Mouse (Mus musculus) neural tube, embryonic 15.5 days (tissue): Measurements from ENCODE around the gene Bbof1. TPM values are rescaled to one million over a fixed set of nuclear protein-coding genes. Genes with fewer than 3 reads are reported as not detected.
A peak's percentile ranks its signal among the peaks of the same experiment; 100 is the strongest.

Experiments
- ATAC-seq: fragments of 200-750 bp; cut with Nextera tagmentation; 2 replicates; pipeline ENCODE4 v1.8.0; 2017; ENCODE audit warnings: mild to moderate bottlenecking, moderate TSS enrichment, moderate library complexity; ENCODE audit not compliant: low FRiP score
- H3K27ac ChIP-seq: fragments of 300-500 bp; sonication (generic); replicated peaks from 2 replicates; pipeline ENCODE4 v1.5.1; 2015; ENCODE audit warnings: mild to moderate bottlenecking, inconsistent platforms
- H3K27me3 ChIP-seq: fragments of 300-500 bp; sonication (generic); replicated peaks from 2 replicates; pipeline ENCODE4 v1.6.1; 2015; ENCODE audit warnings: inconsistent platforms
- H3K36me3 ChIP-seq: fragments of 300-500 bp; sonication (generic); 2 replicates; pipeline ENCODE4 v1.6.1; 2015; ENCODE audit warnings: inconsistent platforms
- H3K4me1 ChIP-seq: fragments of 300-500 bp; sonication (generic); 2 replicates; pipeline ENCODE4 v1.6.1; 2015; ENCODE audit warnings: inconsistent platforms
- H3K4me2 ChIP-seq: fragments of 300-500 bp; sonication (generic); 2 replicates; pipeline ENCODE4 v1.6.1; 2015; ENCODE audit warnings: inconsistent platforms, mild to moderate bottlenecking, moderate library complexity
- H3K4me3 ChIP-seq: fragments of 300-500 bp; sonication (generic); replicated peaks from 2 replicates; pipeline ENCODE4 v1.5.1; 2015; ENCODE audit warnings: mild to moderate bottlenecking, inconsistent platforms
- H3K9ac ChIP-seq: fragments of 300-500 bp; sonication (generic); replicated peaks from 2 replicates; pipeline ENCODE4 v1.6.1; 2015; ENCODE audit warnings: mild to moderate bottlenecking, inconsistent platforms
- H3K9me3 ChIP-seq: fragments of 300-500 bp; sonication (generic); replicated peaks from 2 replicates; pipeline ENCODE4 v1.6.1; 2016; ENCODE audit warnings: inconsistent platforms
- WGBS: fragments of 180-500 bp; shearing (Covaris S2); methylation state at CpG from one replicate; pipeline ENCODE4 v1.1.7; 2015; ENCODE audit warnings: mixed read lengths; 5-methylcytosine and 5-hydroxymethylcytosine counted together
- polyA plus RNA-seq: library from polyadenylated mRNA; unstranded; fragments of >200 nt; fragmentation: Nextera tagmentation; extraction: Ambion mirVana; gene quantifications from 2 replicates; pipeline ENCODE4 v1.2.1, GENCODE M21; 2015

Gene Bbof1
- polyA plus RNA-seq, 1 experiment from 2014 or later: 5.0 TPM

- no peak overlapping the region for H3K27ac ChIP-seq
- peaks cover 4% of the 10 kb centered on the region for H3K4me1 ChIP-seq
- WGBS: 82% methylated on average over 9 of the region's 9 CpGs
- H3K4me3 ChIP-seq: no peak overlapping the region
- H3K9ac ChIP-seq: no peak overlapping the region
- no peak overlapping the region for H3K4me2 ChIP-seq
- no peaks in the 10 kb centered on the region for H3K9me3 ChIP-seq
- ATAC-seq: no peak
- no peaks in the 10 kb centered on the region for H3K36me3 ChIP-seq
- no peaks in the 10 kb centered on the region for H3K27me3 ChIP-seq
Observed at GRCm38 (mm10) chr12:84402923-84403322, 5.9 kb upstream of the Bbof1 start.

- ATAC-seq: no peak
- H3K27me3 ChIP-seq: no peaks in the 10 kb centered on the region
- no peak overlapping the region for H3K27ac ChIP-seq
- H3K9me3 ChIP-seq: no peaks in the 10 kb centered on the region
- H3K4me1 ChIP-seq: peaks cover 10% of the 10 kb centered on the region
- WGBS: 76% methylated on average over 6 of the region's 6 CpGs
- H3K4me3 ChIP-seq: no peak overlapping the region
- H3K9ac ChIP-seq: no peak overlapping the region
- H3K4me2 ChIP-seq: no peak overlapping the region
- no peaks in the 10 kb centered on the region for H3K36me3 ChIP-seq
Observed at GRCm38 (mm10) chr12:84404541-84404940, 4.3 kb upstream of the Bbof1 start.

GRCm38 (mm10) chr12:84407259-84407658 is 1.6 kb upstream of the Bbof1 start:
- Histone ChIP-seq H3K27me3 (no peaks in the 10 kb centered on the region), H3K36me3 (no peaks in the 10 kb centered on the region), H3K4me2 (no peak overlapping the region), H3K4me1 (peaks cover 12% of the 10 kb centered on the region), H3K9me3 (no peaks in the 10 kb centered on the region), H3K4me3 (no peak overlapping the region), H3K9ac (no peak overlapping the region), H3K27ac (no peak overlapping the region)
- 65% methylated on average over 4 of the region's 4 CpGs for WGBS
- no peak for ATAC-seq

GRCm38 (mm10) chr12:84407874-84408818 is 725 bp upstream of the Bbof1 start:
- H3K4me1 ChIP-seq: peaks cover 12% of the 10 kb centered on the region
- H3K9ac ChIP-seq: peak overlapping the region; percentile 89
- H3K27me3 ChIP-seq: no peaks in the 10 kb centered on the region
- H3K36me3 ChIP-seq: no peaks in the 10 kb centered on the region
- peak overlapping the region; percentile 86 for H3K4me2 ChIP-seq
- H3K27ac ChIP-seq: peak overlapping the region; percentile 93
- WGBS: 1% methylated on average over 50 of the region's 52 CpGs
- peak; percentile 78 for ATAC-seq
- H3K4me3 ChIP-seq: peak overlapping the region; percentile 82
- H3K9me3 ChIP-seq: no peaks in the 10 kb centered on the region

GRCm38 (mm10) chr12:84416834-84417604 is 8.1 kb downstream of the Bbof1 start, which contains the start of gene Rnf113a2:
Gene Rnf113a2, plus strand, starts transcription at chr12:84417196.
- no peaks in the 10 kb centered on the region for H3K36me3 ChIP-seq
- 2% methylated on average over 50 of the region's 50 CpGs for WGBS
- ATAC-seq: peak; percentile 95

GRCm38 (mm10) chr12:84417605-84417922 is 8.7 kb downstream of the Bbof1 start:
- peak overlapping the region; percentile 58 for H3K4me3 ChIP-seq
- H3K9me3 ChIP-seq: no peaks in the 10 kb centered on the region
- peak; percentile 56; the same call in 1 of the 2 replicates for ATAC-seq
- H3K36me3 ChIP-seq: no peaks in the 10 kb centered on the region
- H3K9ac ChIP-seq: peak overlapping the region; percentile 55
- 30% methylated on average over 18 of the region's 18 CpGs for WGBS
- H3K27ac ChIP-seq: peak overlapping the region; percentile 85
- H3K4me1 ChIP-seq: peaks cover 8% of the 10 kb centered on the region
- peak overlapping the region; percentile 78 for H3K4me2 ChIP-seq
- H3K27me3 ChIP-seq: no peaks in the 10 kb centered on the region

More at GRCm38 (mm10) chr12:84416834-84417604, 8.1 kb downstream of the Bbof1 start, which contains the start of gene Rnf113a2:
- no peaks in the 10 kb centered on the region for H3K27me3 ChIP-seq
- H3K4me1 ChIP-seq: peaks cover 8% of the 10 kb centered on the region
- peak within 1 kb of the TSS; percentile 55 for H3K9ac ChIP-seq
- peak within 1 kb of the TSS; percentile 85 for H3K27ac ChIP-seq
- no peaks in the 10 kb centered on the region for H3K9me3 ChIP-seq
- peak within 1 kb of the TSS; percentile 58 for H3K4me3 ChIP-seq
- H3K4me2 ChIP-seq: peak within 1 kb of the TSS; percentile 78

GRCm38 (mm10) chr12:84423990-84424389 is 15.1 kb downstream of the Bbof1 start:
- H3K27me3 ChIP-seq: no peaks in the 10 kb centered on the region
- WGBS: 66% methylated on average over 3 of the region's 3 CpGs
- 0 out of 2 replicates have a peak, but pooled peaks cover 7% of the 10 kb centered on the region for H3K36me3 ChIP-seq
- no peak overlapping the region for H3K9ac ChIP-seq
- no peak overlapping the region for H3K4me3 ChIP-seq
- H3K4me1 ChIP-seq: no peaks in the 10 kb centered on the region
- no peaks in the 10 kb centered on the region for H3K9me3 ChIP-seq
- ATAC-seq: no peak
- no peak overlapping the region for H3K27ac ChIP-seq
- no peak overlapping the region for H3K4me2 ChIP-seq

- Histone ChIP-seq H3K36me3 (peaks cover 37% of the 10 kb centered on the region), H3K27me3 (no peaks in the 10 kb centered on the region), H3K4me1 (no peaks in the 10 kb centered on the region), H3K9me3 (no peaks in the 10 kb centered on the region), H3K27ac (no peak overlapping the region), H3K4me3 (no peak overlapping the region), H3K4me2 (no peak overlapping the region), H3K9ac (no peak overlapping the region)
- ATAC-seq: no peak
- 89% methylated on average over 2 of the region's 2 CpGs for WGBS
Observed at GRCm38 (mm10) chr12:84429825-84430224, 21.0 kb downstream of the Bbof1 start.

- no peak overlapping the region for H3K27ac ChIP-seq
- ATAC-seq: no peak
- H3K4me2 ChIP-seq: no peak overlapping the region
- 78% methylated on average over 2 of the region's 2 CpGs for WGBS
- no peak overlapping the region for H3K4me3 ChIP-seq
- no peak overlapping the region for H3K9ac ChIP-seq
- H3K36me3 ChIP-seq: peaks cover 33% of the 10 kb centered on the region
- H3K4me1 ChIP-seq: no peaks in the 10 kb centered on the region
- no peaks in the 10 kb centered on the region for H3K9me3 ChIP-seq
- H3K27me3 ChIP-seq: no peaks in the 10 kb centered on the region
Observed at GRCm38 (mm10) chr12:84438697-84439096, 29.8 kb downstream of the Bbof1 start.

GRCm38 (mm10) chr12:84442526-84442925 is 33.7 kb downstream of the Bbof1 start:
- H3K4me2 ChIP-seq: no peak overlapping the region
- no peak overlapping the region for H3K4me3 ChIP-seq
- H3K9me3 ChIP-seq: no peaks in the 10 kb centered on the region
- H3K36me3 ChIP-seq: peaks cover 24% of the 10 kb centered on the region
- H3K4me1 ChIP-seq: no peaks in the 10 kb centered on the region
- no peak overlapping the region for H3K27ac ChIP-seq
- H3K27me3 ChIP-seq: peaks cover 3% of the 10 kb centered on the region; the same call in 1 of the 2 replicates
- 80% methylated on average over 4 of the region's 4 CpGs for WGBS
- no peak overlapping the region for H3K9ac ChIP-seq
- ATAC-seq: no peak

- no peak overlapping the region for H3K27ac ChIP-seq
- H3K4me1 ChIP-seq: peaks cover 14% of the 10 kb centered on the region
- H3K9me3 ChIP-seq: no peaks in the 10 kb centered on the region
- ATAC-seq: no peak
- 71% methylated on average over 1 of the region's 1 CpGs for WGBS
- no peak overlapping the region for H3K9ac ChIP-seq
- no peak overlapping the region for H3K4me3 ChIP-seq
- H3K4me2 ChIP-seq: no peak overlapping the region
- peaks cover 3% of the 10 kb centered on the region; the same call in 1 of the 2 replicates for H3K27me3 ChIP-seq
- peaks cover 3% of the 10 kb centered on the region; the same call in 1 of the 2 replicates for H3K36me3 ChIP-seq
Observed at GRCm38 (mm10) chr12:84447386-84447785, 38.5 kb downstream of the Bbof1 start.
